Mouse (Mus musculus): ENCODE data around the gene Tedc2. TPM values are rescaled to one million over a fixed set of nuclear protein-coding genes. Genes with fewer than 3 reads are reported as not detected.

Gene Tedc2
- polyA plus RNA-seq, 1 experiment from 2014 or later, result 8.9 TPM

- H3K27ac ChIP-seq (ENCODE audit: low read depth, low read length), result peak overlapping the region; percentile 100
- H3K9ac ChIP-seq (ENCODE audit: low read depth, low read length), result peak overlapping the region; percentile 93
Observed at GRCm38 (mm10) chr17:24168590-24169277, 51.9 kb downstream of the Tedc2 start.

GRCm38 (mm10) chr17:24167891-24168505, 52.7 kb downstream of the Tedc2 start:
- no peak for ATAC-seq
- peak overlapping the region; percentile 93 for H3K9ac ChIP-seq (ENCODE audit: low read depth, low read length)
- H3K4me2 ChIP-seq (ENCODE audit: low read length), result peak overlapping the region; percentile 81
- H3K4me1 ChIP-seq (ENCODE audit: control insufficient read depth, insufficient read depth, low read depth, low read length), result peaks cover 28% of the 10 kb centered on the region
- H3K27ac ChIP-seq (ENCODE audit: low read depth, low read length), result peak overlapping the region; percentile 100
- no peaks in the 10 kb centered on the region for H3K9me3 ChIP-seq (ENCODE audit: control insufficient read depth, low read length)
- H3K36me3 ChIP-seq (ENCODE audit: control insufficient read depth, insufficient read depth, low read length), result no peaks in the 10 kb centered on the region
- H3K4me3 ChIP-seq (ENCODE audit: low read length), result peak overlapping the region; percentile 84
- WGBS, result 58% methylated on average over 7 of the region's 7 CpGs
- no peaks in the 10 kb centered on the region for H3K27me3 ChIP-seq (replicated peaks; ENCODE audit: control insufficient read depth, insufficient read depth, low read length)

More at GRCm38 (mm10) chr17:24168590-24169277, 51.9 kb downstream of the Tedc2 start:
- peak overlapping the region; percentile 84 for H3K4me3 ChIP-seq (ENCODE audit: low read length)
- H3K4me2 ChIP-seq (ENCODE audit: low read length), result peak overlapping the region; percentile 81
- H3K9me3 ChIP-seq (ENCODE audit: control insufficient read depth, low read length), result no peaks in the 10 kb centered on the region
- under 1% methylated on average over 41 of the region's 41 CpGs for WGBS
- no peaks in the 10 kb centered on the region for H3K36me3 ChIP-seq (ENCODE audit: control insufficient read depth, insufficient read depth, low read length)
- no peaks in the 10 kb centered on the region for H3K27me3 ChIP-seq (replicated peaks; ENCODE audit: control insufficient read depth, insufficient read depth, low read length)
- ATAC-seq, result peak; percentile 53
- peaks cover 28% of the 10 kb centered on the region for H3K4me1 ChIP-seq (ENCODE audit: control insufficient read depth, insufficient read depth, low read depth, low read length)

- H3K27ac ChIP-seq (ENCODE audit: low read depth, low read length), result no peak overlapping the region
- H3K4me1 ChIP-seq (ENCODE audit: control insufficient read depth, insufficient read depth, low read depth, low read length), result peaks cover 37% of the 10 kb centered on the region
- 0 out of 2 replicates have a peak overlapping the region, but pooled peaks have one; percentile 9 for H3K9ac ChIP-seq (ENCODE audit: low read depth, low read length)
- no peak overlapping the region for H3K4me3 ChIP-seq (ENCODE audit: low read length)
- H3K27me3 ChIP-seq (replicated peaks; ENCODE audit: control insufficient read depth, insufficient read depth, low read length), result no peaks in the 10 kb centered on the region
- WGBS, result 89% methylated on average over 6 of the region's 6 CpGs
- peak overlapping the region; percentile 81; the same call in 1 of the 2 replicates for H3K4me2 ChIP-seq (ENCODE audit: low read length)
- ATAC-seq, result no peak
- H3K9me3 ChIP-seq (ENCODE audit: control insufficient read depth, low read length), result no peaks in the 10 kb centered on the region
- no peaks in the 10 kb centered on the region for H3K36me3 ChIP-seq (ENCODE audit: control insufficient read depth, insufficient read depth, low read length)
Observed at GRCm38 (mm10) chr17:24167120-24167519, 53.5 kb downstream of the Tedc2 start.

Small RNA genes within 50 kb of the gene (microRNA-seq; reads per million reads assigned to microRNA genes)
- gene Mir5134 (0.62 reads per million), gene Mir6965 (not detected)

Other genes with a start within 250 kb of the Tedc2 start
- gene Prss30, start 240.3 kb downstream of the Tedc2 start, polyA plus RNA-seq (2015; fragmentation: Nextera tagmentation; extraction: Ambion mirVana), result not detected in 2 replicates
- not detected in 2 replicates for gene Prss22, start 222.8 kb downstream of the Tedc2 start, polyA plus RNA-seq (2015; fragmentation: Nextera tagmentation; extraction: Ambion mirVana)
- 0.12 and 0.16 TPM in 2 replicates for gene Prss27, start 182.7 kb downstream of the Tedc2 start, polyA plus RNA-seq (2015; fragmentation: Nextera tagmentation; extraction: Ambion mirVana)
- 82.0 and 89.9 TPM in 2 replicates for gene Kctd5, start 147.4 kb downstream of the Tedc2 start, polyA plus RNA-seq (2015; fragmentation: Nextera tagmentation; extraction: Ambion mirVana)
- 63.5 and 65.1 TPM in 2 replicates for gene Pdpk1, start 69.9 kb downstream of the Tedc2 start, polyA plus RNA-seq (2015; fragmentation: Nextera tagmentation; extraction: Ambion mirVana)
- gene Amdhd2, start 57.1 kb downstream of the Tedc2 start, polyA plus RNA-seq (2015; fragmentation: Nextera tagmentation; extraction: Ambion mirVana), result 35.2 and 41.0 TPM in 2 replicates
- 1,653 and 1,817 TPM in 2 replicates for gene Atp6v0c, start 51.1 kb downstream of the Tedc2 start, polyA plus RNA-seq (2015; fragmentation: Nextera tagmentation; extraction: Ambion mirVana)
- gene Tbc1d24, start 15.3 kb downstream of the Tedc2 start, polyA plus RNA-seq (2015; fragmentation: Nextera tagmentation; extraction: Ambion mirVana), result 26.6 and 29.5 TPM in 2 replicates
- gene Ntn3, start 11.3 kb downstream of the Tedc2 start, polyA plus RNA-seq (2015; fragmentation: Nextera tagmentation; extraction: Ambion mirVana), result 4.5 and 4.6 TPM in 2 replicates
- 14.4 and 17.6 TPM in 2 replicates for gene Ccnf, start 30.6 kb upstream of the Tedc2 start, polyA plus RNA-seq (2015; fragmentation: Nextera tagmentation; extraction: Ambion mirVana)
- gene Abca17, start 130.2 kb upstream of the Tedc2 start, polyA plus RNA-seq (2015; fragmentation: Nextera tagmentation; extraction: Ambion mirVana), result 1.2 TPM in 2 replicates
- gene Abca3, start 131.1 kb upstream of the Tedc2 start, polyA plus RNA-seq (2015; fragmentation: Nextera tagmentation; extraction: Ambion mirVana), result 30.1 and 34.5 TPM in 2 replicates
- gene Rnps1, start 193.7 kb upstream of the Tedc2 start, polyA plus RNA-seq (2015; fragmentation: Nextera tagmentation; extraction: Ambion mirVana), result 304 and 328 TPM in 2 replicates
- gene Eci1, start 205.8 kb upstream of the Tedc2 start, polyA plus RNA-seq (2015; fragmentation: Nextera tagmentation; extraction: Ambion mirVana), result 48.0 and 59.0 TPM in 2 replicates
- gene Dnase1l2, start 222.3 kb upstream of the Tedc2 start, polyA plus RNA-seq (2015; fragmentation: Nextera tagmentation; extraction: Ambion mirVana), result 6.1 and 9.4 TPM in 2 replicates
- gene E4f1, start 249.5 kb upstream of the Tedc2 start, polyA plus RNA-seq (2015; fragmentation: Nextera tagmentation; extraction: Ambion mirVana), result 42.3 and 43.5 TPM in 2 replicates
- 83.9 and 85.4 TPM in 2 replicates for gene Pgp, start 249.5 kb upstream of the Tedc2 start, polyA plus RNA-seq (2015; fragmentation: Nextera tagmentation; extraction: Ambion mirVana)